Mouse (Mus musculus): ENCODE measurements at regions not wholly inside any gene's neighbourhood (a gene's known extent, or its start where the extent isn't known, plus 50 kb on each side); places are given as distances from the start of the nearest gene placed in this dataset.

GRCm38 (mm10) chr11:31810011-31810786 lies 61.8 kb upstream of the Cpeb4 start:
- Histone ChIP-seq H3K27me3 (replicated peaks) (no peaks in the 10 kb centered on the region), H3K27ac (ENCODE audit: insufficient read depth, low read depth) (no peak overlapping the region), H3K9ac (ENCODE audit: insufficient read depth, low read depth) (no peak overlapping the region), H3K79me2 (replicated peaks; ENCODE audit: control insufficient read depth, extremely low read depth, insufficient read depth, poor library complexity, severe bottlenecking) (no peaks in the 10 kb centered on the region), H3K9me3 (replicated peaks; ENCODE audit: low read length) (peaks cover 2% of the 10 kb centered on the region), H3K4me2 (ENCODE audit: insufficient read depth, low read depth, poor library complexity, severe bottlenecking) (no peak overlapping the region), H3K36me3 (replicated peaks in 1 of 2; ENCODE audit: control insufficient read depth in 1 of 2, insufficient read depth in 1 of 2, low read length in 1 of 2) (peaks cover 0 to 2% of the 10 kb centered on the region in 2 experiments), H3K4me1 (ENCODE audit: control insufficient read depth in 1 of 2, insufficient read depth in 2 of 2) (peaks cover 38 to 70% of the 10 kb centered on the region in 2 experiments), H3K4me3 (replicated peaks in 1 of 3; ENCODE audit: low read depth in 2 of 3, low read length in 2 of 3, poor library complexity in 1 of 3) (no peak overlapping the region)
- in situ Hi-C loops (cut with MboI; ENCODE audit: low pct_ligation_motif_present, low pct_unique_long_range_greater_than_20kb, low sequenced_read_pairs) = no loop called here
- TF ChIP-seq ZMIZ1 (IDR thresholded peaks at IDR 0.05; ENCODE audit: low read depth, low read length) (no peak), ZKSCAN1 (IDR thresholded peaks at IDR 0.05; ENCODE audit: borderline replicate concordance, low read depth, low read length) (no peak), PAX5 (IDR thresholded peaks at IDR 0.05; ENCODE audit: low read length) (no peak), JUND (conservative IDR thresholded peaks at IDR 0.05; ENCODE audit: low read depth, low read length) (no peak), MYC (IDR thresholded peaks at IDR 0.05; ENCODE audit: low read depth, low read length) (no peak), TBP (conservative IDR thresholded peaks at IDR 0.05; ENCODE audit: low read depth, low read length) (no peak), USF1 (IDR thresholded peaks at IDR 0.05; ENCODE audit: low read depth, low read length) (no peak), ZC3H11A (IDR thresholded peaks at IDR 0.05; ENCODE audit: low read depth, low read length) (no peak), EP300 (IDR thresholded peaks at IDR 0.05; ENCODE audit: low read length) (no peak), ZNF384 (IDR thresholded peaks at IDR 0.05; ENCODE audit: low read depth, low read length) (no peak), MAX (IDR thresholded peaks at IDR 0.05; ENCODE audit: low read length) (no peak), SIN3A (IDR thresholded peaks at IDR 0.05; ENCODE audit: low read length) (no peak), TCF12 (IDR thresholded peaks at IDR 0.05; ENCODE audit: low read depth, low read length) (no peak), RAD21 (IDR thresholded peaks at IDR 0.05; ENCODE audit: low read depth, low read length) (no peak; the same call in 1 of the 2 replicates), KAT2A (IDR thresholded peaks at IDR 0.05; ENCODE audit: insufficient replicate concordance, low read length) (no peak), GABPA (IDR thresholded peaks at IDR 0.05; ENCODE audit: insufficient replicate concordance, low read depth, low read length) (no peak)
- dilution Hi-C loops (cut with MboI; ENCODE audit: extremely low pct_ligation_motif_present, extremely low pct_unique_long_range_greater_than_20kb, low sequenced_read_pairs) = no loop called here
- DNase-seq (ENCODE audit: extremely low read depth) = no peak

DNA sequence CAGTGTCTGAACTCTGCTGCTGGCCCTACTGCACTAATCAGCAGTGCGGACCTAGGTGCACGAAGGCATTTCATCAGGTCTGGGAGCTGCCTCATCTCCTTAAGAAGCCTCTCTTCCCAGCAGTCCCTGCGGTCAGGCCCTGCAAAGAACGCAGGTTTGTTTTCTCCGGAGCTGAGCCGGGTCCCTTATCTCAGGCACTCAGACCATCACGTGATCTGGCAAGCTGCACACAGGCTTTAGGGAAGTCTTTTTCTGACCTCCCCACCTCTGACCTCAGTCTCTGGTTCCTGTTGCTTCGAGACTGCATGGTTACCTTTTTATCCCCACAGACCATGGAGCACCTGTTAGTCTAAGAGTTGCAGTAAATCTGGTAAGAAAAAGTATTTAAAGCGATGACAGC lies 59.8 kb upstream of the Cpeb4 start:
- H3K9ac ChIP-seq (ENCODE audit: insufficient read depth, low read depth) = no peak overlapping the region
- no peak for DNase-seq (ENCODE audit: extremely low read depth)
- no peak overlapping the region for H3K27ac ChIP-seq (ENCODE audit: insufficient read depth, low read depth)
- dilution Hi-C loops (cut with MboI; ENCODE audit: extremely low pct_ligation_motif_present, extremely low pct_unique_long_range_greater_than_20kb, low sequenced_read_pairs) = no loop called here
- no peaks in the 10 kb centered on the region for H3K79me2 ChIP-seq (replicated peaks; ENCODE audit: control insufficient read depth, extremely low read depth, insufficient read depth, poor library complexity, severe bottlenecking)
- H3K4me3 ChIP-seq (replicated peaks in 1 of 3; ENCODE audit: low read depth in 2 of 3, low read length in 2 of 3, poor library complexity in 1 of 3) = no peak overlapping the region
- H3K4me1 ChIP-seq (ENCODE audit: control insufficient read depth in 1 of 2, insufficient read depth in 2 of 2) = peaks cover 47 to 87% of the 10 kb centered on the region in 2 experiments
- peaks cover 0 to 2% of the 10 kb centered on the region in 2 experiments for H3K36me3 ChIP-seq (replicated peaks in 1 of 2; ENCODE audit: control insufficient read depth in 1 of 2, insufficient read depth in 1 of 2, low read length in 1 of 2)
- in situ Hi-C loops (cut with MboI; ENCODE audit: low pct_ligation_motif_present, low pct_unique_long_range_greater_than_20kb, low sequenced_read_pairs) = no loop called here
- peaks cover 2% of the 10 kb centered on the region for H3K9me3 ChIP-seq (replicated peaks; ENCODE audit: low read length)
- TF ChIP-seq CHD2 (IDR thresholded peaks at IDR 0.05; ENCODE audit: low read length) = no peak
- no peak for TF ChIP-seq TBP (conservative IDR thresholded peaks at IDR 0.05; ENCODE audit: low read depth, low read length)
- TF ChIP-seq ZC3H11A (IDR thresholded peaks at IDR 0.05; ENCODE audit: low read depth, low read length) = no peak
- TF ChIP-seq ETS1 (conservative IDR thresholded peaks at IDR 0.05; ENCODE audit: low read depth, low read length) = no peak
- TF ChIP-seq SIN3A (IDR thresholded peaks at IDR 0.05; ENCODE audit: low read length) = no peak
- TF ChIP-seq USF1 (IDR thresholded peaks at IDR 0.05; ENCODE audit: low read depth, low read length) = no peak
- TF ChIP-seq MAX (IDR thresholded peaks at IDR 0.05; ENCODE audit: low read length) = no peak
- no peak for TF ChIP-seq MAFK (IDR thresholded peaks at IDR 0.05; ENCODE audit: insufficient replicate concordance, low read length)
- no peak for TF ChIP-seq NRF1 (IDR thresholded peaks at IDR 0.05; ENCODE audit: low read depth, low read length)
- no peak for TF ChIP-seq MAZ (IDR thresholded peaks at IDR 0.05; ENCODE audit: low read depth, low read length)
- no peak for TF ChIP-seq POLR2AphosphoS2 (IDR thresholded peaks at IDR 0.05; ENCODE audit: low read depth, low read length)
- no peak for TF ChIP-seq ELF1 (IDR thresholded peaks at IDR 0.05; ENCODE audit: low read depth, low read length)
- TF ChIP-seq POLR2A (IDR thresholded peaks at IDR 0.05; ENCODE audit: low read depth, low read length) = no peak
- no peak for TF ChIP-seq USF2 (conservative IDR thresholded peaks at IDR 0.05; ENCODE audit: low read depth, low read length)
- no peak for TF ChIP-seq IRF4 (IDR thresholded peaks at IDR 0.05; ENCODE audit: low read depth, low read length)
- H3K4me2 ChIP-seq (ENCODE audit: insufficient read depth, low read depth, poor library complexity, severe bottlenecking) = no peak overlapping the region
- H3K27me3 ChIP-seq (replicated peaks) = no peaks in the 10 kb centered on the region

Measured in CH12.LX (cell line).